Mouse (Mus musculus) heart, embryonic 16.5 days (tissue): ENCODE results near the gene Acpp. TPM values are rescaled to one million over a fixed set of nuclear protein-coding genes. Genes with fewer than 3 reads are reported as not detected.

Experiments
- ATAC-seq: fragments of 200-750 bp; cut with Nextera tagmentation; replicated peaks from 2 replicates; pipeline ENCODE4 v1.8.0; 2017; ENCODE audit warnings: moderate number of reproducible peaks; ENCODE audit not compliant: insufficient read depth, low FRiP score; ENCODE audit errors: extremely low read depth
- H3K27ac ChIP-seq: fragments of 300-500 bp; sonication (generic); 2 replicates; pipeline ENCODE4 v1.5.1; 2014; ENCODE audit warnings: mild to moderate bottlenecking, low read length, control low read depth, moderate library complexity
- H3K27me3 ChIP-seq: fragments of 300-500 bp; sonication (generic); 2 replicates; pipeline ENCODE4 v1.6.1; 2014; ENCODE audit warnings: low read length, mixed read lengths; ENCODE audit not compliant: control insufficient read depth, insufficient read depth
- H3K36me3 ChIP-seq: fragments of 300-500 bp; sonication (generic); 2 replicates; pipeline ENCODE4 v1.6.1; 2014; ENCODE audit not compliant: control insufficient read depth, insufficient read depth
- H3K4me1 ChIP-seq: fragments of 300-500 bp; sonication (generic); 2 replicates; pipeline ENCODE4 v1.6.1; 2014; ENCODE audit warnings: low read length, mixed read lengths; ENCODE audit not compliant: control insufficient read depth, insufficient read depth
- H3K4me2 ChIP-seq: fragments of 300-500 bp; sonication (generic); 2 replicates; pipeline ENCODE4 v1.6.1; 2014; ENCODE audit warnings: low read depth, mild to moderate bottlenecking, control low read depth, low read length
- H3K4me3 ChIP-seq: fragments of 300-500 bp; sonication (generic); 2 replicates; pipeline ENCODE4 v1.5.1; 2014; ENCODE audit warnings: mild to moderate bottlenecking, control low read depth, low read length
- H3K9ac ChIP-seq: fragments of 300-500 bp; sonication (generic); 2 replicates; pipeline ENCODE4 v1.6.1; 2014; ENCODE audit warnings: low read length, control low read depth
- H3K9me3 ChIP-seq: fragments of 300-500 bp; sonication (generic); replicated peaks from 2 replicates; pipeline ENCODE4 v1.6.1; 2016; ENCODE audit warnings: low read length; ENCODE audit not compliant: control insufficient read depth
- WGBS: fragments of 180-500 bp; shearing (Covaris S2); extraction: QIAGEN DNeasy Blood & Tissue Kit; methylation state at CpG from one replicate; pipeline ENCODE4 v1.1.7; 2014; 5-methylcytosine and 5-hydroxymethylcytosine counted together
- polyA plus RNA-seq: library from polyadenylated mRNA; unstranded; fragments of >200 nt; fragmentation: Nextera tagmentation; extraction: Ambion mirVana; gene quantifications from 2 replicates; pipeline ENCODE4 v1.2.1, GENCODE M21; 2015

The Acpp gene
- polyA plus RNA-seq, 1 experiment from 2014 or later, result 0.85 TPM

DNA sequence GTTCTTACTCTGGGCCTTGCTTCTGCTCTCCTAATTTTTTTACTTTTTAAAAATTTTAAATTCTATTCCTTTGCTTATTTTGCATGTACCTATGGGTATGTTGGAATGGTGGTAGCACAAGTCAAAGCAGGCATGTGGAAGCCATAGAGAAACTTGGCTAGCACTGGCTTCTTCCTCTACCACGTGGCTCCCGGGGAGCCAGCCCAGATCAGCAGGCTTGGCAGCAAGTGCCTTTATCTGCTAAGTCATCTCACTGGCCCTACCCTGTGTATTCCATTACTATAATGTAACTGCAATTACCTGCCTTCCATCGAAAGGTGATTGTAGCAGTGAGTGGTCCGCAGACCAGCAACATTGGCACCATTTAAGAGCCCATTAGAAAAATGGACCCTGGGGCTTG, 22.8 kb upstream of the Acpp start:
- Histone ChIP-seq H3K27me3 (no peaks in the 10 kb centered on the region), H3K4me2 (no peak overlapping the region), H3K36me3 (no peaks in the 10 kb centered on the region), H3K4me1 (no peaks in the 10 kb centered on the region), H3K9me3 (peaks cover 4% of the 10 kb centered on the region), H3K4me3 (no peak overlapping the region), H3K27ac (no peak overlapping the region), H3K9ac (no peak overlapping the region)
- 85% methylated on average over 4 of the region's 4 CpGs for WGBS
- no peak for ATAC-seq

DNA sequence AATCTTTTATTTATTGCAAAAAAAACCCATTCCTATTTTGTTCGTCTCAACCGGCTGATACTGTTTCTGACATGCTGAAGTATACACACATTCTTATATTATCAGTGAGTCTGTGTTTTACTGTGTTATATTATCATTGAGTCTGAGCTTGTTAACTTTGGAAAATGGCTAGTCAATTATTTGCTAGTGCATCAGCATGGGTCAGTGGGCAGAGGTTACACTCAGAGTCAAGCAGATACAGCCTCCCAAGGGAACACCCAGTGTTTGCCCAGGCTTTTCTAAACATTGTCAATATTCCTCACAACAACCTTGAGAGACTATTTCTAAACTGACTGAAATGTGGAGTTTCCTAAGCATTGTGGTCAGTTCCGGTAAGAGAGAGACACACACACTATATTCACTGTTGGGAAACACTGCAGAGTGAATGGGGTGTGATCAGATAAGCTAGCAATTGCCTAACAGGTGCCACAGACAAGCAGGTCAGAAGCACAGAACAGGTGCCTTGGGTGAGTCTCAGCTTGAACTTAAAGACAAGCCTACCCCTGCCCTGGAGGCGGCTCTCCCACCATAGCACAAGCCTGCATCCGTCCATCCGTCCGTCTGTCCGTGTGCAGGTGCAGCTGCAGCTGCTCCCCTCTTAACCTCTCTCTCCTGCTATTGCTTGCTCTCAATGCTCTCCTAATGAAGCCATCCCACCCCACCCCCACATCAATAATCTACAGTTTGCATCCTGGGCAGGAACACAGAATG, 18.1 kb upstream of the Acpp start:
- no peak for ATAC-seq
- no peaks in the 10 kb centered on the region for H3K36me3 ChIP-seq
- no peaks in the 10 kb centered on the region for H3K4me1 ChIP-seq
- H3K9ac ChIP-seq, result no peak overlapping the region
- 80% methylated on average over 8 of the region's 8 CpGs for WGBS
- H3K27me3 ChIP-seq, result no peaks in the 10 kb centered on the region
- no peak overlapping the region for H3K27ac ChIP-seq
- no peak overlapping the region for H3K4me2 ChIP-seq
- H3K9me3 ChIP-seq, result no peaks in the 10 kb centered on the region
- H3K4me3 ChIP-seq, result no peak overlapping the region

DNA sequence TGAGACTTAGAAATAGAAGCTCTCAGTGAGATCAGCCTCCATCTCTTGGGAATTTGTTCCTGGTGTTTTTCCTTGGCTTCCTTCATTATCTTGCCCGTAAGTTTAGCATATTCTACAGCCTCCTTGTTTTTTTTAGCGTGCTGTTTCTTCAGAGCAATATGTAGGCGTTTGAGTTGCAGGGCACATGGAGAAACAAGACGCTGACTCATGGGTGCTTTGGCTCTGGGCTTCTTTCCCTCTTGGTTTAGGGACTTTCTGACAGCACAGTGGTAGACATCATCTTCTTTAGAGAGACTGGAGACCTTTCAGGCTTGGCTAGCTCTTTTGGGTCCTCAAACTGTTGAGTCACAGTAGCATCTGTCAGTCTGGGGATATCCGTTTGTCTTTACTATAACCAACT, 6.6 kb upstream of the Acpp start:
- H3K4me3 ChIP-seq, result no peak overlapping the region
- no peaks in the 10 kb centered on the region for H3K4me1 ChIP-seq
- no peaks in the 10 kb centered on the region for H3K9me3 ChIP-seq
- H3K9ac ChIP-seq, result no peak overlapping the region
- no peaks in the 10 kb centered on the region for H3K27me3 ChIP-seq
- H3K4me2 ChIP-seq, result no peak overlapping the region
- ATAC-seq, result no peak
- no peaks in the 10 kb centered on the region for H3K36me3 ChIP-seq
- H3K27ac ChIP-seq, result no peak overlapping the region
- WGBS, result 67% methylated on average over 5 of the region's 5 CpGs

DNA sequence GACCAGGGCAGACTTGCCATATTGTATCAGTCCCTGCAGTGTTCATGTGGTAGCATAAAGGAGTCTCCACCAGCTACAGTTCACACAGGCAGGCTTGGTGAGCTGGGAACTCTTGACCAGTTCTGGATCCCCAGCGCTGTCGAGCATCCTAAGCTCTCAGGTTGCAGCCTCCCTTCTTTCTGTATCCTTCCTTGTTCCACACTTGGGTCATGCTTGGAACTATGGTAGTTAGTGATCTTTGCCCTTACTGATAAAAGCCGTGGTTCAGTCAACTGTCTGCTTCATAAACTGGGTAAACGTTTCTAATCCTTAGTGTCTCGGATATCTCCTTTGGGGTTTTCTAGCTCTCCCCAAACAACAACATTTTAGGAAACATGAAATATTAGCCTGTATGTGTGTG, 1.9 kb upstream of the Acpp start:
- ATAC-seq, result no peak
- WGBS, result 81% methylated on average over 5 of the region's 5 CpGs

DNA sequence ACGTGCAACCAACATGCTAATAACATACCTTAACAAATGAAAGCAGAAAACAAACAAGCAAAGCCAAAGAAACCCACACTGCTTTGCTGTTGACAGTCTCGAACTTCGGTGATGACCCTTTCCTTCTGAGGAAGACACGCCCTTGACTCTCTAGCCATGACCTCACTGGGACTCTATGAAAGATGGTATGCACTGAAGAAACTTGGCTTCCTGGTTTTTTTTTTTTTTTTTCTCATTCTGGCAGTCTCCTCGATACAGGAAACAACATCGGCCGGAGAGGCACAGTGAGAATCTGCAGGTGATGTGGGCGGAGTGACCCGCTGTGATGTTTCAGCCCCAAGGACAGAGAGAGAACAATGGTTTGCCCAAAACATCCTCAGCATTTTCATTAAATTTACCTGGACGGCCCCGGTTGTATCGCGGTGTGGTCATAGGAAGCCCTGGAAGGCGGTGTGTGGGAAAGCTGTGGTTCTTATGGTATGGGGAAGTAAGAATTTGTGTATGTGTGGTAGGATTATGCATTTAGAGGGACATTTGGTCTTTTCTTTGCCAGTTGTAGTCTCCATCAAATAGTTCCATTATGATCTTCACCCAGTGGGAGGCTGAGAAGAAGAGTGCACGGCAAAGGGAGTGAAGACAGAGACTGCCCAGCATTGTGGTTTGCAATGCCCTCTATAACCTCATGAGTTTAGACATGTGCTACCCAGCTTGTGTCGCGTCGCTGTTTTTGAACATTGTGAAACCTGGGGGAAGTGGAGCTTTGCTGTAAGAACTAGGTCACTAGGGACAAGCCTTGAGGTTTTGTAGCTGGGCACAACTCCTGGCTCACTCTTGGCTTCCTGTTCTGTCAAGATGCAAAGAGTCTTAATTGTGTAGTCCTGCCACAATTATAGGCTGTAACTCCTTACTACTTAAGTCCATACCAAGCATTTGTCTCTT, 1.2 kb upstream of the Acpp start:
- Histone ChIP-seq H3K4me1 (no peaks in the 10 kb centered on the region), H3K27me3 (peaks cover 2% of the 10 kb centered on the region; the same call in 1 of the 2 replicates), H3K27ac (no peak overlapping the region), H3K4me3 (no peak overlapping the region), H3K4me2 (no peak overlapping the region), H3K9me3 (no peaks in the 10 kb centered on the region), H3K36me3 (no peaks in the 10 kb centered on the region), H3K9ac (no peak overlapping the region)
- 77% methylated on average over 18 of the region's 18 CpGs for WGBS
- no peak for ATAC-seq

More for the DNA sequence above, 1.9 kb upstream of the Acpp start:
- no peak overlapping the region for H3K4me3 ChIP-seq
- no peaks in the 10 kb centered on the region for H3K36me3 ChIP-seq
- no peaks in the 10 kb centered on the region for H3K4me1 ChIP-seq
- H3K4me2 ChIP-seq, result no peak overlapping the region
- peaks cover 2% of the 10 kb centered on the region; the same call in 1 of the 2 replicates for H3K27me3 ChIP-seq
- H3K9ac ChIP-seq, result no peak overlapping the region
- H3K27ac ChIP-seq, result no peak overlapping the region
- no peaks in the 10 kb centered on the region for H3K9me3 ChIP-seq

DNA sequence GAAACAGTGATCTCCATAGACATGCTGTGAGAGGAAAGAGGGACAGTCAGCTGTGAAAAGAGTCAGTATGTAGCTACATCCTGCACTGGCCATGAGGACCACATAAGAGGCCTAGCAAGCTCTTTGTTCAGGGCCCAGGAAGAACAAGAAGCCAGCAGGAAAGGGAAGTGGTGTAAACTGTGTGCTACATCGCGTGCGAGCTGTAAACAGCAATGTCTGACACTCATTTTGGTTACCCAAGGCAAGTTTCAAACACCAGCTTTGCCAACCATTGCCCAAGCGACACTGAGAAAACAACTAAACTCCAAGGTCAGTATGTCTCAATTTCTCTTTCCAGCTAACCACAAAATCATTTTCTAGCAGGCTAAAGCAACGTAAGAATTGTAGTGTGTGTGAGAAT, 6.2 kb downstream of the Acpp start:
- H3K27me3 ChIP-seq, result peaks cover 2% of the 10 kb centered on the region; the same call in 1 of the 2 replicates
- H3K4me1 ChIP-seq, result no peaks in the 10 kb centered on the region
- WGBS, result 76% methylated on average over 5 of the region's 5 CpGs
- no peak overlapping the region for H3K4me3 ChIP-seq
- H3K9me3 ChIP-seq, result no peaks in the 10 kb centered on the region
- no peak for ATAC-seq
- no peak overlapping the region for H3K9ac ChIP-seq
- no peak overlapping the region for H3K4me2 ChIP-seq
- H3K27ac ChIP-seq, result no peak overlapping the region
- no peaks in the 10 kb centered on the region for H3K36me3 ChIP-seq

DNA sequence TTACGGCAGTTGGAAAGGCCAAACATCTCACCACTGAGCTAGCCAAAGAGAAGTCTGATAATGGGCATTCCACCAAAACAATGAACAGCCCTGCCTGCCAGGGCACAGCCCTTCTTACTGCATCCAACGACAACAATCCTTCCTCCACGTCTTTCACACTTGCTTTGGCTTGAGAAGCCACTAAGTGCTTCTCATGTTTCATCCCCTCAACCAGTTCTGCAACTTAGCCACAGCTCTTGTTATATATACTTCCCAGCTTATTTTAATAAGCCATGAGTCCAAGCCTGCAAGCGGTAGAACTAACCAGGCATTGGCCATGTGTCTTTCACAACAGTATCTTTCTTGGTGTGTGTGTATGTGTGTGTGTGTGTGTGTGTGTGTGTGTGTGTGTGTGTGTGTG, 8.9 kb downstream of the Acpp start:
- H3K4me3 ChIP-seq, result no peak overlapping the region
- no peak overlapping the region for H3K27ac ChIP-seq
- no peaks in the 10 kb centered on the region for H3K36me3 ChIP-seq
- no peak for ATAC-seq
- no peak overlapping the region for H3K4me2 ChIP-seq
- H3K9me3 ChIP-seq, result no peaks in the 10 kb centered on the region
- H3K27me3 ChIP-seq, result no peaks in the 10 kb centered on the region
- WGBS, result 55% methylated on average over 4 of the region's 4 CpGs
- no peak overlapping the region for H3K9ac ChIP-seq
- H3K4me1 ChIP-seq, result no peaks in the 10 kb centered on the region

DNA sequence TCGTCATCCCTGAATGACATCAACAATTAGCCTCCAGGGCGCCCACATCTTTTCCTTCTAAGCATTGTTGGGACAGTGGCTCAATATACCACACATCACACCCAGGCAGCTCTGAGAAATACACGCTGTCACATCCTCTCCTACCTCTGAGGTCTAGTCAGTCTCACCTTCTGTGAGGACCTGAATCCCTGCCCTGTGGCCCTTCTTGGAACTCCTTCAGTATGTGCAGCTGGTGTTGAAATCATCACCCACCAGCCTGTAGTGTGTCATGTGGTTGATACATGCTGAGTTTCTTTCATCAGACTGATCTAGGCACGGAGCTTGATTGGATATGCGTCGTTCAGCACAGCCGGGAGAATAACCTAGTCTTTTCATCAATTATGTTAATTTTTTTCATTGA, 16.0 kb downstream of the Acpp start:
- 63% methylated on average over 7 of the region's 7 CpGs for whole genome bisulfite sequencing
- Histone ChIP-seq H3K4me3 (no peak overlapping the region), H3K4me1 (no peaks in the 10 kb centered on the region), H3K4me2 (no peak overlapping the region), H3K9me3 (no peaks in the 10 kb centered on the region), H3K27ac (no peak overlapping the region), H3K27me3 (no peaks in the 10 kb centered on the region), H3K9ac (no peak overlapping the region), H3K36me3 (no peaks in the 10 kb centered on the region)
- no peak for ATAC-seq

DNA sequence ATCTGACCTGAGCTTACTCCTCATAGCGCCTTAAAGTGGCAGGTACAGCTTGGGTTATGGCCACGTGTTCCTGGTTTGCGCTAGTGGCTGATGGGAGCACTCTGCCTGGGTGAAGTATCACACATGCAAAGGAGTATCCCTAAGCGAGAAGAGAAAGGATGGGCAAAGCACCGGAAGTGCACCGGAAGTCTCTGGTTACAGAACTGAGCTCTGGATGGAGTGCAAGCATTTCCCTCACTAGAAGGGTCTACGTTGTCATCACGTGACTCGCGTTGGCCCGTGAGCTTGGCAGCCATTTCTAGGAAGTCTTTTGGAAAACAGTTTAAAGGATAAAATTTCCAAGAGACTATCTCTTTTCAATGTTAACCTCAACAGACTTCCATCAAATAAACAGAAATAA, 21.2 kb downstream of the Acpp start:
- Histone ChIP-seq H3K9me3 (no peaks in the 10 kb centered on the region), H3K4me1 (no peaks in the 10 kb centered on the region)
- WGBS, result 77% methylated on average over 11 of the region's 11 CpGs

More for the DNA sequence above, 21.2 kb downstream of the Acpp start:
- no peak overlapping the region for H3K4me3 ChIP-seq
- H3K27me3 ChIP-seq, result peaks cover 2% of the 10 kb centered on the region; the same call in 1 of the 2 replicates
- no peak overlapping the region for H3K4me2 ChIP-seq
- H3K36me3 ChIP-seq, result no peaks in the 10 kb centered on the region
- H3K27ac ChIP-seq, result no peak overlapping the region
- no peak overlapping the region for H3K9ac ChIP-seq
- ATAC-seq, result no peak
